Mouse (Mus musculus) ovary, postnatal 14 days (tissue): ENCODE measurements around the gene Cacul1.
"Not testable (repeated sequence)": the region's sequence is repeated elsewhere in the genome, so short reads cannot be mapped to it uniquely, and the experiment has no call there.

Experiments used
- DNase-seq: peaks from one replicate; pipeline ENCODE4 v3.0.0; 2022; ENCODE audit warnings: low spot score

Gene Cacul1

GRCm38 (mm10) chr19:60580582-60581339 is at the start of gene Cacul1:
TSS of gene Cacul1 (minus strand) at chr19:60581025.
- DNase-seq: peak; percentile 96

- no peak for DNase-seq
These were observed 38.6 kb upstream of the Cacul1 start for GRCm38 (mm10) chr19:60619420-60619819.

GRCm38 (mm10) chr19:60617007-60617406 is 36.2 kb upstream of the Cacul1 start:
- DNase-seq: no peak

- DNase-seq: no peak
These were observed 34.8 kb upstream of the Cacul1 start for GRCm38 (mm10) chr19:60615470-60616200.

- DNase-seq: no peak
These were observed 30.8 kb upstream of the Cacul1 start for GRCm38 (mm10) chr19:60611525-60612215.

- peak; percentile 6 for DNase-seq
These were observed 27.9 kb upstream of the Cacul1 start for GRCm38 (mm10) chr19:60608766-60609165.

- DNase-seq: no peak
These were observed 22.8 kb upstream of the Cacul1 start for GRCm38 (mm10) chr19:60603586-60603985.

- DNase-seq: not testable (repeated sequence)
These were observed 21.2 kb upstream of the Cacul1 start for GRCm38 (mm10) chr19:60602066-60602465.

GRCm38 (mm10) chr19:60598025-60598697 is 17.3 kb upstream of the Cacul1 start:
- DNase-seq: no peak

- no peak for DNase-seq
These were observed 8.8 kb upstream of the Cacul1 start for GRCm38 (mm10) chr19:60589646-60590045.

- DNase-seq: no peak
These were observed 5.8 kb upstream of the Cacul1 start for GRCm38 (mm10) chr19:60586652-60587051.

- DNase-seq: no peak
These were observed 2.4 kb upstream of the Cacul1 start for GRCm38 (mm10) chr19:60583201-60583600.

- DNase-seq: no peak
These were observed 809 bp upstream of the Cacul1 start for GRCm38 (mm10) chr19:60581377-60582290.

- DNase-seq: peak; percentile 14
These were observed 849 bp downstream of the Cacul1 start for GRCm38 (mm10) chr19:60579771-60580581.

- no peak for DNase-seq
These were observed 4.1 kb downstream of the Cacul1 start for GRCm38 (mm10) chr19:60576741-60577140.

- no peak for DNase-seq
These were observed 20.3 kb downstream of the Cacul1 start for GRCm38 (mm10) chr19:60560497-60560896.

GRCm38 (mm10) chr19:60554866-60555438 is 25.9 kb downstream of the Cacul1 start:
- no peak for DNase-seq

GRCm38 (mm10) chr19:60553501-60553900 is 27.3 kb downstream of the Cacul1 start:
- peak; percentile 38 for DNase-seq

GRCm38 (mm10) chr19:60543302-60543701 is 37.5 kb downstream of the Cacul1 start:
- no peak for DNase-seq

GRCm38 (mm10) chr19:60531897-60532296 is 48.9 kb downstream of the Cacul1 start:
- no peak for DNase-seq
